Mouse (Mus musculus): ENCODE results near the gene Bcas3. TPM values are rescaled to one million over a fixed set of nuclear protein-coding genes. Genes with fewer than 3 reads are reported as not detected.

Gene Bcas3
- polyA plus RNA-seq, 1 experiment = 37.8 TPM

- H3K27ac ChIP-seq (ENCODE audit: insufficient read depth, low read length) = no peak overlapping the region
- H3K36me3 ChIP-seq (ENCODE audit: control insufficient read depth, insufficient read depth, low read length, poor library complexity, severe bottlenecking) = no peaks in the 10 kb centered on the region
- no peaks in the 10 kb centered on the region for H3K4me1 ChIP-seq (ENCODE audit: control insufficient read depth, insufficient read depth, low read length)
- H3K9me3 ChIP-seq (replicated peaks; ENCODE audit: control insufficient read depth, insufficient read depth, low read length, poor library complexity, severe bottlenecking) = no peaks in the 10 kb centered on the region
- H3K4me3 ChIP-seq (ENCODE audit: low read depth, low read length) = no peak overlapping the region
- TF ChIP-seq CTCF (IDR thresholded peaks at IDR 0.05; ENCODE audit: low read depth, low read length) (no peak), POLR2A (IDR thresholded peaks at IDR 0.05; ENCODE audit: insufficient read depth, low read length) (no peak), EP300 (IDR thresholded peaks at IDR 0.05; ENCODE audit: insufficient read depth, low read depth, low read length) (no peak)
- H3K27me3 ChIP-seq (ENCODE audit: control insufficient read depth, insufficient read depth, low read length, poor library complexity, severe bottlenecking) = no peaks in the 10 kb centered on the region
- no peak overlapping the region for H3K9ac ChIP-seq (ENCODE audit: low read depth, poor library complexity, severe bottlenecking)
These were observed 121.4 kb downstream of the Bcas3 start for GRCm38 (mm10) chr11:85474326-85474725.

DNA sequence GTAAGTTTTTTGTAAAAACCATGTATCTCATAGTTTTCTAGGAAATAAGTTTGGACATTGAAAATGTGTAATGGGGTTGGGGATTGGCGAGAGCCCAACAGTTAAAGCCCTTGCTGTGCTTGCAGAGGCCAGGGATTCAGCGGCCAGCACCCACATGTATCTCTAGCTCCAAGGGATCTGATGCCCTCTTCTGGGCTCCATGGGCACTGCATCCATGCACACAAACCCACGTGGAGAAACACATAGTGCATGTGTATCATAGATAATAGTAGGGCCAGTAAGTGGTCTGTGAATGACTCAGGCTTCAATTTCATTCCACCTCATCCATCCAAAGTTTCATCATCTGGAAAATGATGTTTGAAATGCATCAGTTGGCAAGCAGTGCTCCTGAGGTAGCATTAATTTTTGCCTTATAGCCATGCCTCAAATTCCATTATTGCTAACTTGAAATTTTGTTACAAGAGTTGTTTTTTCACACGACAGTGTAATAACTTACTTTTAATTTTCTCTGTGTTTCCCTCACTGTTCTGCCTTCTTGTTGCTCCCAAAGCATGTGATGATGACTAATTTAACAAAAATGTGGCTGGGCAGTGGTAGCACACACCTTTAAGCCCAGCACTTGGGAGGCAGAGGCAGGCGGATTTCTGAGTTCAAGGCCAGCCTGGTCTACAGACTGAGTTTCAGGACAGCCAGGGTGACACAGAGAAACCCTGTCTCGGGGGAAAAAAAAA lies 129.9 kb downstream of the Bcas3 start:
- Histone ChIP-seq H3K9me3 (replicated peaks; ENCODE audit: control insufficient read depth, insufficient read depth, low read length, poor library complexity, severe bottlenecking) (no peaks in the 10 kb centered on the region), H3K4me3 (ENCODE audit: low read depth, low read length) (no peak overlapping the region), H3K36me3 (ENCODE audit: control insufficient read depth, insufficient read depth, low read length, poor library complexity, severe bottlenecking) (no peaks in the 10 kb centered on the region), H3K4me1 (ENCODE audit: control insufficient read depth, insufficient read depth, low read length) (no peaks in the 10 kb centered on the region), H3K27me3 (ENCODE audit: control insufficient read depth, insufficient read depth, low read length, poor library complexity, severe bottlenecking) (no peaks in the 10 kb centered on the region), H3K9ac (ENCODE audit: low read depth, poor library complexity, severe bottlenecking) (no peak overlapping the region), H3K27ac (ENCODE audit: insufficient read depth, low read length) (no peak overlapping the region)
- TF ChIP-seq CTCF (IDR thresholded peaks at IDR 0.05; ENCODE audit: low read depth, low read length) = peak; percentile 82
- no peak for TF ChIP-seq EP300 (IDR thresholded peaks at IDR 0.05; ENCODE audit: insufficient read depth, low read depth, low read length)

GRCm38 (mm10) chr11:85485197-85485940 lies 132.4 kb downstream of the Bcas3 start:
- H3K4me3 ChIP-seq (ENCODE audit: low read depth, low read length) = no peak overlapping the region
- TF ChIP-seq CTCF (IDR thresholded peaks at IDR 0.05; ENCODE audit: low read depth, low read length) (no peak), POLR2A (IDR thresholded peaks at IDR 0.05; ENCODE audit: insufficient read depth, low read length) (no peak), EP300 (IDR thresholded peaks at IDR 0.05; ENCODE audit: insufficient read depth, low read depth, low read length) (no peak)
- H3K9me3 ChIP-seq (replicated peaks; ENCODE audit: control insufficient read depth, insufficient read depth, low read length, poor library complexity, severe bottlenecking) = no peaks in the 10 kb centered on the region
- no peaks in the 10 kb centered on the region for H3K27me3 ChIP-seq (ENCODE audit: control insufficient read depth, insufficient read depth, low read length, poor library complexity, severe bottlenecking)
- no peak overlapping the region for H3K27ac ChIP-seq (ENCODE audit: insufficient read depth, low read length)
- no peak overlapping the region for H3K9ac ChIP-seq (ENCODE audit: low read depth, poor library complexity, severe bottlenecking)
- no peaks in the 10 kb centered on the region for H3K4me1 ChIP-seq (ENCODE audit: control insufficient read depth, insufficient read depth, low read length)
- no peaks in the 10 kb centered on the region for H3K36me3 ChIP-seq (ENCODE audit: control insufficient read depth, insufficient read depth, low read length, poor library complexity, severe bottlenecking)

- H3K27ac ChIP-seq (ENCODE audit: insufficient read depth, low read length) = no peak overlapping the region
- H3K4me1 ChIP-seq (ENCODE audit: control insufficient read depth, insufficient read depth, low read length) = no peaks in the 10 kb centered on the region
- H3K9me3 ChIP-seq (replicated peaks; ENCODE audit: control insufficient read depth, insufficient read depth, low read length, poor library complexity, severe bottlenecking) = no peaks in the 10 kb centered on the region
- H3K4me3 ChIP-seq (ENCODE audit: low read depth, low read length) = no peak overlapping the region
- no peaks in the 10 kb centered on the region for H3K36me3 ChIP-seq (ENCODE audit: control insufficient read depth, insufficient read depth, low read length, poor library complexity, severe bottlenecking)
- H3K27me3 ChIP-seq (ENCODE audit: control insufficient read depth, insufficient read depth, low read length, poor library complexity, severe bottlenecking) = no peaks in the 10 kb centered on the region
- TF ChIP-seq POLR2A (IDR thresholded peaks at IDR 0.05; ENCODE audit: insufficient read depth, low read length) (no peak), EP300 (IDR thresholded peaks at IDR 0.05; ENCODE audit: insufficient read depth, low read depth, low read length) (no peak)
- no peak overlapping the region for H3K9ac ChIP-seq (ENCODE audit: low read depth, poor library complexity, severe bottlenecking)
These were observed 134.5 kb downstream of the Bcas3 start for GRCm38 (mm10) chr11:85487501-85487900.

GRCm38 (mm10) chr11:85492231-85492630 lies 139.3 kb downstream of the Bcas3 start:
- Histone ChIP-seq H3K9me3 (replicated peaks; ENCODE audit: control insufficient read depth, insufficient read depth, low read length, poor library complexity, severe bottlenecking) (no peaks in the 10 kb centered on the region), H3K4me3 (ENCODE audit: low read depth, low read length) (no peak overlapping the region), H3K27me3 (ENCODE audit: control insufficient read depth, insufficient read depth, low read length, poor library complexity, severe bottlenecking) (no peaks in the 10 kb centered on the region), H3K27ac (ENCODE audit: insufficient read depth, low read length) (no peak overlapping the region), H3K4me1 (ENCODE audit: control insufficient read depth, insufficient read depth, low read length) (no peaks in the 10 kb centered on the region), H3K9ac (ENCODE audit: low read depth, poor library complexity, severe bottlenecking) (no peak overlapping the region), H3K36me3 (ENCODE audit: control insufficient read depth, insufficient read depth, low read length, poor library complexity, severe bottlenecking) (no peaks in the 10 kb centered on the region)
- TF ChIP-seq POLR2A (IDR thresholded peaks at IDR 0.05; ENCODE audit: insufficient read depth, low read length) (no peak), CTCF (IDR thresholded peaks at IDR 0.05; ENCODE audit: low read depth, low read length) (no peak)

GRCm38 (mm10) chr11:85492666-85493065 lies 139.7 kb downstream of the Bcas3 start:
- Histone ChIP-seq H3K4me3 (ENCODE audit: low read depth, low read length) (no peak overlapping the region), H3K27ac (ENCODE audit: insufficient read depth, low read length) (no peak overlapping the region)

More at GRCm38 (mm10) chr11:85492666-85493065, 139.7 kb downstream of the Bcas3 start:
- Histone ChIP-seq H3K4me1 (ENCODE audit: control insufficient read depth, insufficient read depth, low read length) (no peaks in the 10 kb centered on the region), H3K9me3 (replicated peaks; ENCODE audit: control insufficient read depth, insufficient read depth, low read length, poor library complexity, severe bottlenecking) (no peaks in the 10 kb centered on the region), H3K9ac (ENCODE audit: low read depth, poor library complexity, severe bottlenecking) (no peak overlapping the region), H3K36me3 (ENCODE audit: control insufficient read depth, insufficient read depth, low read length, poor library complexity, severe bottlenecking) (no peaks in the 10 kb centered on the region), H3K27me3 (ENCODE audit: control insufficient read depth, insufficient read depth, low read length, poor library complexity, severe bottlenecking) (no peaks in the 10 kb centered on the region)
- TF ChIP-seq CTCF (IDR thresholded peaks at IDR 0.05; ENCODE audit: low read depth, low read length) (no peak), POLR2A (IDR thresholded peaks at IDR 0.05; ENCODE audit: insufficient read depth, low read length) (no peak), EP300 (IDR thresholded peaks at IDR 0.05; ENCODE audit: insufficient read depth, low read depth, low read length) (no peak)
